8 mouse cellular contexts compared by ENCODE assay signal in the genomic region with DNA sequence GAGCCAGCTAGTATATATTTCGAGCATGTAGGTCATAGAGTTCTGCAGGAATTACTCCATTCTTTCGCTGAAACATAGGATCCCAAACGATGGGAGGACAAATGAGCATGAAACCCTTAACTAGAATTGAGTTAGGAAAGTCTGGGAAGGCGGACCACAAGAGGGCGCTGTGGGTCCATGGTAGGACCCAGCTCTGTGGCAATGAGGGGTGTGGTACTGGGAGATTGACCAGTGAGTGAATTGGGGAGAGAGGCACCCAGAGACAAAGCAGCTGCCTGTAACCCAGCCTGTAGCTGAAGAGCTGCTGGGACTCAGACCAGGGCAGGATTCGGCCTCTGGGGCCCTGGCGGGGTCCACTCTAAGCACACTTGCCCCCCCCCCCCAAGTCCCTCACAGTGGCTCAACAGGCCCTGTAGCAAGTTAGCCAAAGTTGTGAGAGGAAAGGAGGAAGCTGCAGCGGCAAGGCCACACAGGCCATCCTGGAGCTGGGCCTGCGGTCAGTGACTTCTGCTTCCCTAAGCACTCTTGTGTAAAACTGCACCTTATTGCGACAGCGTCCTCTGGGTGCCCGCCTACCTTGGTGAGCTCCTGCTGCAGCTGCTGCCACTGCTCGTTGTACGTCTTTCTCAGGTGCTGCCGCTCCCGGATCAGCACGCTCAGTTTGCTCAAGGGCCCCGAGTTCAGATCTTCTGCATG. TPM values are rescaled to one million over a fixed set of nuclear protein-coding genes. Genes with fewer than 3 reads are reported as not detected.
DNase-seq lines count a peak whose midpoint lies in the region; ATAC-seq and TF ChIP-seq lines count a peak whose summit lies in the region.

No protein-coding gene starts in this region.

- H3K4me2 ChIP-seq in heart, embryonic 13.5 days, result peak overlapping the region; percentile 66
- peak overlapping the region; percentile 57 for H3K4me2 ChIP-seq in kidney, postnatal 0 days (ENCODE audit: low read length)
- peak overlapping the region; percentile 53 for H3K4me2 ChIP-seq in liver, embryonic 15.5 days
- peak overlapping the region; percentile 49 for H3K4me2 ChIP-seq in neural tube, embryonic 12.5 days (replicated peaks)
- H3K4me2 ChIP-seq in stomach, postnatal 0 days (replicated peaks; ENCODE audit: low read depth), result peak overlapping the region; percentile 49

- peaks cover 41% of the 10 kb centered on the region for H3K36me3 ChIP-seq in heart, embryonic 13.5 days
- peaks cover 30% of the 10 kb centered on the region for H3K36me3 ChIP-seq in kidney, postnatal 0 days (ENCODE audit: insufficient read depth, low read length)
- peaks cover 16% of the 10 kb centered on the region for H3K36me3 ChIP-seq in liver, embryonic 15.5 days (replicated peaks)
- peaks cover 16% of the 10 kb centered on the region for H3K36me3 ChIP-seq in neural tube, embryonic 12.5 days
- H3K36me3 ChIP-seq in stomach, postnatal 0 days (ENCODE audit: control insufficient read depth, insufficient read depth, low read length), result peaks cover 13% of the 10 kb centered on the region

- peak; percentile 69 for ATAC-seq in erythroid progenitor cell, adult 5-6 weeks (replicated peaks; ENCODE audit: low FRiP score, poor library complexity, severe bottlenecking)
- no peak for ATAC-seq in heart, embryonic 13.5 days (ENCODE audit: extremely low read depth, insufficient number of reproducible peaks, low FRiP score, low TSS enrichment)
- ATAC-seq in kidney, postnatal 0 days (replicated peaks; ENCODE audit: low FRiP score, low read depth), result peak; percentile 65
- ATAC-seq in liver, embryonic 15.5 days (ENCODE audit: insufficient read depth), result peak; percentile 51
- peak; percentile 75 for ATAC-seq in neural tube, embryonic 12.5 days (ENCODE audit: low FRiP score, low read depth)
- peak; percentile 62 for ATAC-seq in stomach, postnatal 0 days (ENCODE audit: low FRiP score, low TSS enrichment)

- H3K27me3 ChIP-seq in heart, embryonic 13.5 days (replicated peaks), result peaks cover 6% of the 10 kb centered on the region; the same call in 1 of the 2 replicates
- H3K27me3 ChIP-seq in kidney, postnatal 0 days (ENCODE audit: insufficient read depth, low read length), result no peaks in the 10 kb centered on the region
- H3K27me3 ChIP-seq in liver, embryonic 15.5 days, result peaks cover 29% of the 10 kb centered on the region
- 0 out of 2 replicates have a peak, but pooled peaks cover 15% of the 10 kb centered on the region for H3K27me3 ChIP-seq in neural tube, embryonic 12.5 days (replicated peaks)
- no peaks in the 10 kb centered on the region for H3K27me3 ChIP-seq in stomach, postnatal 0 days (ENCODE audit: control insufficient read depth, insufficient read depth, low read length)

- no peak for TF ChIP-seq EP300 in stomach, postnatal 0 days (optimal IDR thresholded peaks at IDR 0.05)

- no peak for TF ChIP-seq POLR2A in brain, embryonic 14.5 days (IDR thresholded peaks at IDR 0.05; ENCODE audit: borderline replicate concordance, extremely low read depth, insufficient read depth, insufficient read length, poor library complexity, severe bottlenecking)

- H3K27ac ChIP-seq in heart, embryonic 13.5 days (replicated peaks), result peak overlapping the region; percentile 82
- H3K27ac ChIP-seq in kidney, postnatal 0 days, result peak overlapping the region; percentile 68
- peak overlapping the region; percentile 77 for H3K27ac ChIP-seq in liver, embryonic 15.5 days (replicated peaks)
- no peak overlapping the region for H3K27ac ChIP-seq in neural tube, embryonic 12.5 days
- peak overlapping the region; percentile 76; the same call in 1 of the 2 replicates for H3K27ac ChIP-seq in stomach, postnatal 0 days (replicated peaks)

- no peaks in the 10 kb centered on the region for H3K9me3 ChIP-seq in heart, embryonic 13.5 days
- no peaks in the 10 kb centered on the region for H3K9me3 ChIP-seq in kidney, postnatal 0 days (replicated peaks; ENCODE audit: low read length)
- no peaks in the 10 kb centered on the region for H3K9me3 ChIP-seq in liver, embryonic 15.5 days (replicated peaks)
- H3K9me3 ChIP-seq in neural tube, embryonic 12.5 days, result no peaks in the 10 kb centered on the region
- no peaks in the 10 kb centered on the region for H3K9me3 ChIP-seq in stomach, postnatal 0 days (ENCODE audit: control insufficient read depth, low read length)

- peak; percentile 90 for DNase-seq in CD4-positive, CD25-positive, alpha-beta regulatory T cell, adult 2 months (ENCODE audit: low read depth, low spot score)
- DNase-seq in brain, embryonic 14.5 days (ENCODE audit: low read depth), result peak; percentile 92
- peak; percentile 96 for DNase-seq in kidney, postnatal 0 days (ENCODE audit: low spot score)
- DNase-seq in stomach, postnatal 0 days (ENCODE audit: low spot score), result peak; percentile 92

- peaks cover 27% of the 10 kb centered on the region for H3K4me1 ChIP-seq in heart, embryonic 13.5 days
- peaks cover 16% of the 10 kb centered on the region; the same call in 1 of the 2 replicates for H3K4me1 ChIP-seq in kidney, postnatal 0 days (replicated peaks; ENCODE audit: insufficient read depth, low read length)
- H3K4me1 ChIP-seq in liver, embryonic 15.5 days (replicated peaks), result peaks cover 24% of the 10 kb centered on the region
- H3K4me1 ChIP-seq in neural tube, embryonic 12.5 days, result peaks cover 24% of the 10 kb centered on the region
- 0 out of 2 replicates have a peak, but pooled peaks cover 2% of the 10 kb centered on the region for H3K4me1 ChIP-seq in stomach, postnatal 0 days (replicated peaks; ENCODE audit: control insufficient read depth, insufficient read depth)

- 28% methylated on average over 18 of the region's 18 CpGs for WGBS in heart, embryonic 13.5 days
- 39% methylated on average over 18 of the region's 18 CpGs for WGBS in kidney, postnatal 0 days
- WGBS in liver, embryonic 15.5 days (ENCODE audit: insufficient replicate concordance), result 7% methylated on average over 18 of the region's 18 CpGs
- 35% methylated on average over 18 of the region's 18 CpGs for WGBS in neural tube, embryonic 12.5 days
- WGBS in stomach, postnatal 0 days, result 31% methylated on average over 18 of the region's 18 CpGs

- TF ChIP-seq CTCF in brain, embryonic 14.5 days (IDR thresholded peaks at IDR 0.05; ENCODE audit: borderline replicate concordance, extremely low read depth, insufficient read depth, insufficient read length), result peak; percentile 97
- peak; percentile 94 for TF ChIP-seq CTCF in kidney, postnatal 0 days (IDR thresholded peaks at IDR 0.05; ENCODE audit: low read depth)
- TF ChIP-seq CTCF in stomach, postnatal 0 days (IDR thresholded peaks at IDR 0.05; ENCODE audit: low read depth), result peak; percentile 99

- peak overlapping the region; percentile 83 for H3K9ac ChIP-seq in heart, embryonic 13.5 days
- peak overlapping the region; percentile 40; the same call in 1 of the 2 replicates for H3K9ac ChIP-seq in kidney, postnatal 0 days (ENCODE audit: low read depth, low read length)
- no peak overlapping the region for H3K9ac ChIP-seq in liver, embryonic 15.5 days
- H3K9ac ChIP-seq in neural tube, embryonic 12.5 days, result no peak overlapping the region; the same call in 1 of the 2 replicates
- H3K9ac ChIP-seq in stomach, postnatal 0 days (ENCODE audit: low read length), result peak overlapping the region; percentile 27

- H3K4me3 ChIP-seq in heart, embryonic 13.5 days, result peak overlapping the region; percentile 50
- H3K4me3 ChIP-seq in kidney, postnatal 0 days (replicated peaks; ENCODE audit: low read depth, low read length), result peak overlapping the region; percentile 26
- peak overlapping the region; percentile 53 for H3K4me3 ChIP-seq in liver, embryonic 15.5 days (replicated peaks)
- H3K4me3 ChIP-seq in neural tube, embryonic 12.5 days, result no peak overlapping the region
- H3K4me3 ChIP-seq in stomach, postnatal 0 days (ENCODE audit: low read depth, low read length), result peak overlapping the region; percentile 31; the same call in 1 of the 2 replicates

RNA-seq across cellular contexts. Expression of gene Fes, which starts 1.4 kb away (rescaled TPM):
- 7.1 and 8.0 TPM in 2 replicates for polyA plus RNA-seq in brain, embryonic 14.5 days (2012; rRNA removed)
- 31.0 and 53.2 TPM in 2 replicates for total RNA-seq in erythroid progenitor cell, adult 5-6 weeks (2015; ENCODE audit: low replicate concordance)
- 9.1 and 17.2 TPM in 2 replicates for total RNA-seq in erythroid progenitor cell, adult 5-6 weeks (2017; ENCODE audit: low replicate concordance)
- polyA plus RNA-seq in heart, embryonic 13.5 days (2015; fragmentation: Nextera tagmentation; extraction: Ambion mirVana), result 10.7 and 10.8 TPM in 2 replicates
- 12.4 and 12.5 TPM in 2 replicates for polyA plus RNA-seq in kidney, postnatal 0 days (2015; fragmentation: Nextera tagmentation; extraction: Ambion mirVana)
- polyA plus RNA-seq in liver, embryonic 15.5 days (2015; fragmentation: Nextera tagmentation; extraction: Ambion mirVana), result 16.6 and 19.2 TPM in 2 replicates
- polyA plus RNA-seq in neural tube, embryonic 12.5 days (2016; fragmentation: Nextera tagmentation; extraction: Ambion mirVana), result 7.7 and 9.0 TPM in 2 replicates
- polyA plus RNA-seq in stomach, postnatal 0 days (2015; fragmentation: Nextera tagmentation; extraction: Ambion mirVana), result 6.2 TPM in 2 replicates

RNA-seq across cellular contexts. Expression of gene Man2a2, which starts 15.2 kb away (rescaled TPM):
- polyA plus RNA-seq in brain, embryonic 14.5 days (2012; rRNA removed), result 59.9 and 78.3 TPM in 2 replicates
- total RNA-seq in erythroid progenitor cell, adult 5-6 weeks (2015; ENCODE audit: low replicate concordance), result 6.5 and 13.0 TPM in 2 replicates
- 5.1 and 7.8 TPM in 2 replicates for total RNA-seq in erythroid progenitor cell, adult 5-6 weeks (2017; ENCODE audit: low replicate concordance)
- polyA plus RNA-seq in heart, embryonic 13.5 days (2015; fragmentation: Nextera tagmentation; extraction: Ambion mirVana), result 15.0 and 19.3 TPM in 2 replicates
- polyA plus RNA-seq in kidney, postnatal 0 days (2015; fragmentation: Nextera tagmentation; extraction: Ambion mirVana), result 7.3 and 8.8 TPM in 2 replicates
- 2.5 and 3.6 TPM in 2 replicates for polyA plus RNA-seq in liver, embryonic 15.5 days (2015; fragmentation: Nextera tagmentation; extraction: Ambion mirVana)
- 25.0 and 25.5 TPM in 2 replicates for polyA plus RNA-seq in neural tube, embryonic 12.5 days (2016; fragmentation: Nextera tagmentation; extraction: Ambion mirVana)
- 3.6 and 5.3 TPM in 2 replicates for polyA plus RNA-seq in stomach, postnatal 0 days (2015; fragmentation: Nextera tagmentation; extraction: Ambion mirVana)

RNA-seq across cellular contexts. Expression of gene Furin, which starts 18.9 kb away (rescaled TPM):
- polyA plus RNA-seq in brain, embryonic 14.5 days (2012; rRNA removed), result 13.3 and 22.8 TPM in 2 replicates
- 22.7 and 51.1 TPM in 2 replicates for total RNA-seq in erythroid progenitor cell, adult 5-6 weeks (2015; ENCODE audit: low replicate concordance)
- total RNA-seq in erythroid progenitor cell, adult 5-6 weeks (2017; ENCODE audit: low replicate concordance), result 24.6 and 28.2 TPM in 2 replicates
- polyA plus RNA-seq in heart, embryonic 13.5 days (2015; fragmentation: Nextera tagmentation; extraction: Ambion mirVana), result 14.2 and 14.8 TPM in 2 replicates
- 20.8 and 22.9 TPM in 2 replicates for polyA plus RNA-seq in kidney, postnatal 0 days (2015; fragmentation: Nextera tagmentation; extraction: Ambion mirVana)
- 8.0 and 9.8 TPM in 2 replicates for polyA plus RNA-seq in liver, embryonic 15.5 days (2015; fragmentation: Nextera tagmentation; extraction: Ambion mirVana)
- 6.3 and 6.5 TPM in 2 replicates for polyA plus RNA-seq in neural tube, embryonic 12.5 days (2016; fragmentation: Nextera tagmentation; extraction: Ambion mirVana)
- polyA plus RNA-seq in stomach, postnatal 0 days (2015; fragmentation: Nextera tagmentation; extraction: Ambion mirVana), result 17.6 and 20.8 TPM in 2 replicates

RNA-seq across cellular contexts. Expression of gene Hddc3, which starts 43.5 kb away (rescaled TPM):
- 45.0 and 61.4 TPM in 2 replicates for polyA plus RNA-seq in brain, embryonic 14.5 days (2012; rRNA removed)
- total RNA-seq in erythroid progenitor cell, adult 5-6 weeks (2015; ENCODE audit: low replicate concordance), result 1.3 and 24.9 TPM in 2 replicates
- total RNA-seq in erythroid progenitor cell, adult 5-6 weeks (2017; ENCODE audit: low replicate concordance), result 4.4 TPM in 1 of 2 replicates, not detected in the other
- polyA plus RNA-seq in heart, embryonic 13.5 days (2015; fragmentation: Nextera tagmentation; extraction: Ambion mirVana), result 14.5 and 16.5 TPM in 2 replicates
- polyA plus RNA-seq in kidney, postnatal 0 days (2015; fragmentation: Nextera tagmentation; extraction: Ambion mirVana), result 20.2 and 21.5 TPM in 2 replicates
- polyA plus RNA-seq in liver, embryonic 15.5 days (2015; fragmentation: Nextera tagmentation; extraction: Ambion mirVana), result 3.1 and 3.5 TPM in 2 replicates
- 20.6 and 21.1 TPM in 2 replicates for polyA plus RNA-seq in neural tube, embryonic 12.5 days (2016; fragmentation: Nextera tagmentation; extraction: Ambion mirVana)
- polyA plus RNA-seq in stomach, postnatal 0 days (2015; fragmentation: Nextera tagmentation; extraction: Ambion mirVana), result 8.6 and 10.4 TPM in 2 replicates

RNA-seq across cellular contexts. Expression of gene Unc45a, which starts 45.6 kb away (rescaled TPM):
- 73.6 and 85.0 TPM in 2 replicates for polyA plus RNA-seq in brain, embryonic 14.5 days (2012; rRNA removed)
- 1.4 and 2.5 TPM in 2 replicates for total RNA-seq in erythroid progenitor cell, adult 5-6 weeks (2015; ENCODE audit: low replicate concordance)
- total RNA-seq in erythroid progenitor cell, adult 5-6 weeks (2017; ENCODE audit: low replicate concordance), result 2.2 and 14.5 TPM in 2 replicates
- polyA plus RNA-seq in heart, embryonic 13.5 days (2015; fragmentation: Nextera tagmentation; extraction: Ambion mirVana), result 18.2 and 20.1 TPM in 2 replicates
- 28.2 and 29.7 TPM in 2 replicates for polyA plus RNA-seq in kidney, postnatal 0 days (2015; fragmentation: Nextera tagmentation; extraction: Ambion mirVana)
- 8.9 and 9.4 TPM in 2 replicates for polyA plus RNA-seq in liver, embryonic 15.5 days (2015; fragmentation: Nextera tagmentation; extraction: Ambion mirVana)
- polyA plus RNA-seq in neural tube, embryonic 12.5 days (2016; fragmentation: Nextera tagmentation; extraction: Ambion mirVana), result 55.8 and 59.9 TPM in 2 replicates
- polyA plus RNA-seq in stomach, postnatal 0 days (2015; fragmentation: Nextera tagmentation; extraction: Ambion mirVana), result 30.7 and 34.5 TPM in 2 replicates

Comparison
In these comparisons a context has a peak if more than half of its experiments do, and no peak if none do; other contexts are left out.
1. H3K9ac ChIP-seq: peak in heart, embryonic 13.5 days (single experiment), kidney, postnatal 0 days (single experiment) and stomach, postnatal 0 days (single experiment); none in liver, embryonic 15.5 days (single experiment) and neural tube, embryonic 12.5 days (single experiment).
2. Peak in every context shown above with its lines, with median percentiles within 50 percentile points of each other: DNase-seq, CTCF ChIP-seq and H3K4me2 ChIP-seq.